7 mouse cellular contexts compared by ENCODE assay signal in the genomic region with DNA sequence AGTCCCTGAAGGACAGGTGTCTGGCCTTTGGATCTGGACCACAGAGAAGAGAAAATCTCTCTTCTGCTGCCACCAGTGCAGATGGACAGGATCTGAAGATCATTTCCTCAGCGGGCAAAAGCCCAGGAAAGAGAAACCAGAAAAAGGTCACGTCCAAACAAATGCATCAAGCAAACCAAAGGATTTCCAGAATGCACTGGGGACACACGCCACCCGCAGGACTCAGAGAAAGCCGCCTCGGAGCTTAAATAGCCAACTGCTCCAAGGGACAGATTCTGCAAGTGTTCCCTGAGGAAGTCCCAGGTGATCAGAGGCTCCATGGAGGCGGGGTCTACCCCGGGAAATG.
"Had no signal": no experiment of that assay in that cellular context is flagged by ENCODE, and none has a peak within 500 bp of the region (broad histone marks: within the 10 kb centered on the region; RNA-seq: fewer than 3 reads in every experiment).

No protein-coding gene starts in this region.

- DNase-seq: kidney, adult 9 months; kidney, postnatal 4 days; left cerebral cortex, postnatal 4 days; lung, adult 18-20 months; right cerebral cortex, adult 18-20 months; thymus, adult 18-20 months; thymus, postnatal 14 days had no signal
